Mouse (Mus musculus): ENCODE measurements at regions not wholly inside any gene's neighbourhood (a gene's known extent, or its start where the extent isn't known, plus 50 kb on each side); places are given as distances from the start of the nearest gene placed in this dataset.

DNA sequence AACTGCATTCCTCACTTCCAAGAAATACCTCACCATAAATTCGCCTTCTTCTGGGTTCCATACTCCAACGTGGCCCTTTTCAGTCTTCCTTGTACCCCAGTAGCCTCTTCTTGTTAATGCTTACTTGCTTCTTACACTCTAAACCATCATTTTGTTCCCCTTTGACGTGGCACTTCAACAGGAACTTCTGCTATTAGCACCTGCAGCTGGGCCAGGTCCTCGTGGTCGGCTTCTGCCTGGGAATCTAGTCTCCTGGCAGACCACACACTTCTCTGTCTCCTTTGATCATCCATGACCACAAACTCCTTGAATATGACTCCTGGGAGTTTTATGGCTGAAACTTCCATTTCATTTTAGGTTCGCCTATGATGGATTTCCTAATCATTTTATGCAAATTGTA, 243.9 kb upstream of the Rag2 start:
- peak; percentile 46; the same call in 1 of the 2 replicates for TF ChIP-seq TCF12 (IDR thresholded peaks at IDR 0.05; ENCODE audit: low read depth, low read length)
- TF ChIP-seq CTCF (conservative IDR thresholded peaks at IDR 0.05 in 1 of 2, IDR thresholded peaks at IDR 0.05 in 1 of 2; ENCODE audit: low read depth in 2 of 2, low read length in 2 of 2) = no peak
- no peak for TF ChIP-seq ZKSCAN1 (IDR thresholded peaks at IDR 0.05; ENCODE audit: borderline replicate concordance, low read depth, low read length)
- no peak for TF ChIP-seq POLR2A (IDR thresholded peaks at IDR 0.05; ENCODE audit: low read depth, low read length)
- no peak for TF ChIP-seq CHD2 (IDR thresholded peaks at IDR 0.05; ENCODE audit: low read length)
- no peak for TF ChIP-seq UBTF (IDR thresholded peaks at IDR 0.05; ENCODE audit: low read depth, low read length)
- no peak for TF ChIP-seq SMC3 (IDR thresholded peaks at IDR 0.05; ENCODE audit: low read depth, low read length)

All from CH12.LX (cell line).